Mouse (Mus musculus) kidney, postnatal 10 days (tissue): Measurements from ENCODE around the gene BC017158.
A peak's percentile ranks its signal among the peaks of the same experiment; 100 is the strongest.

Source experiments
- DNase-seq: peaks from one replicate; pipeline ENCODE4 v3.0.0; 2021; ENCODE audit warnings: mixed read lengths

Gene BC017158

DNA sequence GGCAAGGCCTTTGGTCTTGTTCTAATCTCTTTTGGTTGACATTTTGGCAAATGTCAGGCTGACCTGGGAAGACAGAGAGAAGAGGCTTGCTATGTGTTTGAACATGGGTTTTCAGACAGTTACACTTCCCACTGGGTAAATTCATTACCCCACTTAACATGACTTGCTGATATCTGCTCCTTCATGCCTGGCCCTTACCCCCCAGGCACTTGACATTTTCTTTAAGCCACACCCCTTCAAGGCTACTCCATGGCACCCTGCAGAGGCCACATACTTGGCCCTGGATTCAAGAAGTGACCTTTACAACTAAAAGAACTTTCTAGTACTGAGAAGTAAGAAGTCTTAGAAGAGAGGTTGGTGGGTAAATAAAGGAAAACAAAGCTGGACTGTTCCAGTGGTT, 9.9 kb upstream of the BC017158 start:
- DNase-seq = no peak

DNA sequence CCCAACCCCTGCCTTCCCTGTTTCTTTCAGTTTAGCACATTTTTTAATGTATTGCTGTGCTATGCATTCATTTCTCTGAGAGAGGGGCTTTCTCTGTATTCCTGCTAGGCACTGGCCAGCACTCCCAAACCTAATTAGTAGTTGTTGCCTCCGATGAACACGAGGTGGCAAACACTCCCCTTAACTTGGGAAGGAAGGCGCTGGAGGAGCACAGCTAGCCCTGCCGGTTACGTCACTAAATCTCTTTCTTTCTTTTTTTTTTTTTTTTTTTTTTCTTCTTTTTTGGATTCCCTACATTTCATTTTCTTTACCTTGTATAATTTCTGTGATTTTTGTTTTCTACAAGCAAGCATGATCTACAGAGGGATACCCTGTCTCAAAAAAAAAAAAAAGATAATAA, 6.9 kb upstream of the BC017158 start:
- DNase-seq = peak; percentile 75

- DNase-seq = no peak
Observed at GRCm38 (mm10) chr7:128304198-128304597, 6.2 kb upstream of the BC017158 start.

GRCm38 (mm10) chr7:128302151-128302550, 4.2 kb upstream of the BC017158 start:
- DNase-seq = no peak

DNA sequence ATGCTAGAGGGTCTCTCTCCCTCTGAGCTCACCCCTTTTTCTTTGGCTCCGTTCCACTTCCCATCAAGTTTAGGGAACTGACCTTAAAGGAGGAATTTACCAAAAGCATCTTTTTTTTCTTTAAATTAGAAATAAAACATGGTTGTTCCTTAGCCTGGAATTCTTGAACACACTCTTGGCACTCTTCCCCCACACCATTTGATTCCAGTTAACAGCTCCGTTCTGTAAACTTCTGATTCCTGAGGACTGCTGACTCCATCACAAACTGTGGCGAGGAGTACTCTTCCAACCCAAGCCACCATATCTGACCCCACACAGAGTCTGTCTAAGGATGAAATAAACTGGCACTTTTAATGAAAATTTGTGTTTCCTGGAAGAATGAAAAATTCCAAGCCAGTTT, 3.0 kb upstream of the BC017158 start:
- no peak for DNase-seq

DNA sequence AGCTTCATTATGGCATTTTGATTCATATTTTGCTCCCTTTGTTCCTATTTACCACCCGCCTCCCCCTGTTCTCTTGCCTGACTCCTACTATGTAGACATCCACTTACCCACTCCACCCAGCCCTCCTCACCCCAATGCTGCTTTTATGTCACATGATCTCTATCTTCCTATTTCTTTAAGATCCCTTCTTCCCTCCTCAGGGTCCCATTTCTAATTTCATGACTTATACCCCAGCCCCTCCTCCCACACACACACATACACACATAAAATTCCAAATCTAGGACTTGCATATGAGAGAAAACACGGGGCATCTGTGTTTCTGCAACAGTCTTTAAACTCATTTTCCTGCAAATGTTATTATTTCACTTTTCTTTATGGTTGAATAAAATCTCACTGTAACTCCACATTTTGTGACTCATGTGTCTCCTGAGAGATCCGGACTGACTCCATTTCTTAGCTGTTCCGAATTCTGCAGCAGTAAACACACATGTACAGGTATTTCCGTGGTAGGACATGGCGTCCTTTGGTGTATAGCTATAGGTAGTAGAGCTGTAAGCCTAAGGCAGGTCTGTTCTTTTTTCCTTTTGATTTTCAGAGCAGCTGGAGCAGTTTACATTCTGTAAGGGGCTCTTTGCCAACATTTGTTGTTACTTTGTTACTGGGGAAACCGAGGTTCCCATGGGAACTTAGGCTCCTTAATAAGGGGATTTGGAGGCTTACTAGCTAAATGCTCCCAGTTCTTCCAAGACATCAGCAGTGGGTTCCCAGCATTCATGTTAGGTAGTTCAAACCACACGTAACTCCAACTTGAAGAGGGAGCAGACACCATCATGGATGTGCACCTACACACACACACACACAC, 742 bp upstream of the BC017158 start:
- DNase-seq = no peak

- DNase-seq = no peak
Observed at GRCm38 (mm10) chr7:128297291-128297616, 716 bp downstream of the BC017158 start.

GRCm38 (mm10) chr7:128296514-128296913, 1.5 kb downstream of the BC017158 start:
- no peak for DNase-seq

- no peak for DNase-seq
Observed at GRCm38 (mm10) chr7:128294785-128295184, 3.2 kb downstream of the BC017158 start.

GRCm38 (mm10) chr7:128288923-128289544, 8.9 kb downstream of the BC017158 start:
- no peak for DNase-seq

DNA sequence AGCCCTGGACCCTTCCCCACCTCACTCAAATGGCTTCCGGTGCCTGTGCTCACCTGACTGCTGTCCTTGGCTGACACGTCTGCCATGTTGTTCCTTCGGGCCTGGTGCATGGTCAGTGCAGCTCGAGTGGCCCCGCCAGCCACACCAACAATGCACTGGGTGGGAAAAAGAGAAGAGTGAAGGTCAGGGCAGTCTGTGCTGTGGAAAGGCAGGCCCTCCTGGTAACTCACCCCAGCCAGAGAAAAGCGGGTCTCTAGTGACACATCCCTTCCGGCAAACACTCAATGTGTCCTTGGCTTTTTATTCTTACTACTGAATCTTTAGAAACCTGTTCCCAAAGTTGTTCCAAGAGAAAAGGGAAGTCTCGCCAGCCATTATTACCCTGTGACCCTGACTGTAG, 12.9 kb downstream of the BC017158 start:
- DNase-seq = no peak

- no peak for DNase-seq
Observed at GRCm38 (mm10) chr7:128284047-128284446, 13.9 kb downstream of the BC017158 start.

GRCm38 (mm10) chr7:128282532-128283244, 15.3 kb downstream of the BC017158 start:
- DNase-seq = no peak

- no peak for DNase-seq
Observed at GRCm38 (mm10) chr7:128281765-128282164, 16.2 kb downstream of the BC017158 start.

- DNase-seq = no peak
Observed at GRCm38 (mm10) chr7:128279750-128280149, 18.2 kb downstream of the BC017158 start.

- no peak for DNase-seq
Observed at GRCm38 (mm10) chr7:128276051-128276450, 21.9 kb downstream of the BC017158 start.

GRCm38 (mm10) chr7:128271496-128271895, 26.5 kb downstream of the BC017158 start:
- no peak for DNase-seq

DNA sequence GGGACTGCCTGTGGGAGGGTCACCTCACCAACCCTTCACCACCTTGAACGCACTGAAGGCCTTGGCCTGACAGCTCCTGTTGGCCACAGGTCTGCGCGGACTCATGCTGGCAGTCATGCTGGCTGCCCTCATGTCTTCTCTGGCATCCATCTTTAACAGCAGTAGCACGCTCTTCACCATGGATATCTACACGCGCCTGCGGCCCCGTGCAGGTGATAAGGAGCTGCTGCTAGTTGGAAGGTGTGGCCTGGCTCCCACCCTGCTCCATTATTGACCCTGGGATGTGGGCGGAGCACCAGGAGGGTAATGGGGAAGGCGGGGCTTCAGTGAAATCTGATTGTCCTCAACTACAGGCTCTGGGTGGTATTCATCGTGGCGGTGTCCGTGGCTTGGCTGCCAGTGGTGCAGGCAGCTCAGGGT, 27.5 kb downstream of the BC017158 start:
- DNase-seq = no peak

- DNase-seq = no peak
Observed at GRCm38 (mm10) chr7:128267813-128268212, 30.2 kb downstream of the BC017158 start.

DNA sequence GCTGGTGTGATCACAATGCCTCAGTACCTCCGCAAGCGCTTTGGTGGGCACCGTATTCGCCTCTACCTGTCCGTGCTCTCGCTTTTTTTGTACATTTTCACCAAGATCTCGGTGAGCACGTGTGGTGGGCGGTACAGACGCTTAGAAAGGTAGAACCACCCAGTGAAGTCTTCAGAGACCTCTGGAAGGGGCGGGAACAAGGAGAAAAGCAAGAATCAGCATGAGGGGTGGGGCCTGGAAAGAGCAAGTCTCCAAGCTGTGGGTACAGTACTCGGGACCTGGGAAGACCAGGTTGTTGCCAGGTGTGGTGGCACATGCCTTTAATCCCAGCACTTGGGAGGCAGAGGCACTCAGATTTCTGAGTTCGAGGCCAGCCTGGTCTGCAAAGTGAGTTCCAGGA, 30.6 kb downstream of the BC017158 start:
- DNase-seq = no peak

- no peak for DNase-seq
Observed at GRCm38 (mm10) chr7:128266056-128266455, 31.9 kb downstream of the BC017158 start.

DNA sequence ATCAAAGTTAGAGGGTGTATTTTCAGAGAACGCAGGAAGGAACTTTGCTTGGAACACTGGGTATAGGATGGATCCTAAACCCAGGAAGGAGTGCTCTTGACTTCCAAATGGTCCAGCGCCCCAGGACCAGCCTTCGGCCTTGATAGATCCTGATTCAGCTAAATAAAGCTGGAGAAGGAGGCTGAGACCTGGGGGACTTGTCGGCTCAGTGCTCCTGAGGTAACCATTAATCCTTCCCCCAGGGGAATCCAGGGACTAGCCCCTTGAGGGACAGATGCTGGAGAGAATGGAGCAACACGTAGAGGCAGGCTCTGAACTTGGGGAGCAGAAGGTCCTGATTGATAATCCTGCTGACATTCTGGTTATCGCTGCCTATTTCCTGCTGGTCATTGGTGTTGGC, 32.6 kb downstream of the BC017158 start, which contains the start of gene Slc5a2:
TSS of gene Slc5a2 (plus strand) at position 247 of the 400 bp plus-strand sequence.
- DNase-seq = no peak

GRCm38 (mm10) chr7:128256783-128257334, 41.1 kb downstream of the BC017158 start:
- peak; percentile 58 for DNase-seq
